Mouse (Mus musculus) left cerebral cortex, postnatal 25 days (tissue): Measurements from ENCODE around the gene Gm13088. TPM values are rescaled to one million over a fixed set of nuclear protein-coding genes. Genes with fewer than 3 reads are reported as not detected.
"Not testable (repeated sequence)": the region's sequence is repeated elsewhere in the genome, so short reads cannot be mapped to it uniquely, and the experiment has no call there.

ENCODE experiments used
- DNase-seq, 2 experiments: peaks; one replicate each; pipeline ENCODE4 v3.0.0; 2022; ENCODE audit warnings: low spot score in 2 of 2, mixed read lengths in 1 of 2
- intact Hi-C: fragments of 180-260 bp; cut with DNase I; formaldehyde crosslinking; loops from one replicate; pipeline ENCODE4 v1.15.1; 2025
- total RNA-seq, 2 experiments: library from RNA; stranded (reverse); gene quantifications; 2 replicates each; pipeline ENCODE4 v1.2.3; 2021

Gene Gm13088
- not detected for total RNA-seq

GRCm38 (mm10) chr4:143657146-143657545 lies at the start of gene Gm13088:
Gm13088 (minus strand) TSS chr4:143657246.
- DNase-seq, intact Hi-C loops: not testable (repeated sequence)

GRCm38 (mm10) chr4:143702611-143703010 lies 45.6 kb upstream of the Gm13088 start, which contains the start of gene Gm13089:
Gm13089 (minus strand) TSS chr4:143702711.
- intact Hi-C loops, result no loop called here
- no peak for DNase-seq

GRCm38 (mm10) chr4:143618101-143618500 lies 38.9 kb downstream of the Gm13088 start:
- DNase-seq, intact Hi-C loops: not testable (repeated sequence)

DNA sequence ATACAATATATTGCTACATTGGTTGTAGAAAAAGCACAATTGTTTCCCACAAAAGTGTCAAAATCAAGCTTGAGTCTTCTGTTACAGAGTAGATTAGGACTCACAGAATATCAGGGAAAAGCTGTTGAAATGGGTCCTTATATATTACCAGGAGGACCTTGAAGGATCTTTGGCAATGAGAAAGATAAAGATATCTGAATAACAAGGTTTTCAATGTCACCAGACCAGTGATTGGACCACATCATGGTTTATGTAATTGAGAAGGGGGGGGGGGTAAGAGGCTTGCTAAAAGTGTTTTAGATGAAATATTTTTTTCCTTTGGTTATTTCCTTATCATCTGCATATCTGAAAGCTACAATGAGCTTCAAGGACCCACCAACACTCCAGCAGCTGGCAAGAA lies 42.3 kb downstream of the Gm13088 start, which contains the start of gene Gm13083:
Gene Gm13083 (plus strand): TSS at position 301 of the 400 bp plus-strand sequence.
- intact Hi-C loops, DNase-seq: not testable (repeated sequence)

DNA sequence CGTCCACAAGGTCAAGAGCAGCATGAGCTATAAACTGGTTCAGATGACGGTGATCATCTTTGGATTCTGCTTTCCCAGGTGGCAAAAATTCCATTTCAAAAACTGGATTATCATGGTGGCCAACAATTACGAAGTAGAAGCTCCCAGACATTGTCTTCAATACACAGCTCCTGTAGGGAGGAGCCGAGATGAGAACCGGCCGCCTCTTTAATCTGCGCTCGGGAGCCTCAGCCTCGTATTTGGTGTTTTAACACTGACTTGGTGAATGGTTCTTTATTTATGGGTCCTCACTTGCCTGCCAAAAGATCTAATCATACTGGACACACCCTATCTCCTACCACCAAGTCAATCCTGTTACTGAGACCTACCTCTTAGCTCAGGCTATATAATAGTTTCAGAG lies 45.1 kb downstream of the Gm13088 start:
- intact Hi-C loops, DNase-seq: not testable (repeated sequence)

Other genes starting within 250 kb of the Gm13088 start
- 10 to 100 TPM; 11.7 to 12.6 TPM for gene Pramef8, start 244.8 kb downstream of the Gm13088 start, total RNA-seq
- gene Oog4, start 206.9 kb downstream of the Gm13088 start, total RNA-seq, result not detected
- not detected for gene Gm13043, start 145.9 kb downstream of the Gm13088 start, total RNA-seq
- not detected for gene Gm13040, start 121.3 kb downstream of the Gm13088 start, total RNA-seq
- not detected for gene BC080695, start 105.5 kb downstream of the Gm13088 start, total RNA-seq
- gene Gm13057, start 105.5 kb downstream of the Gm13088 start, total RNA-seq, result not detected
- gene Gm13083, start 42.2 kb downstream of the Gm13088 start, total RNA-seq, result not detected
- gene Gm13089, start 45.5 kb upstream of the Gm13088 start, total RNA-seq, result not detected
- gene Gm13078, start 62.2 kb upstream of the Gm13088 start, total RNA-seq, result not detected
- not detected for gene Gm13023, start 132.1 kb upstream of the Gm13088 start, total RNA-seq
- gene Gm13084, start 158.8 kb upstream of the Gm13088 start, total RNA-seq, result not detected
- gene Gm13103, start 189.3 kb upstream of the Gm13088 start, total RNA-seq, result not detected
- not detected for gene Pramef6, start 243.1 kb upstream of the Gm13088 start, total RNA-seq